Mouse (Mus musculus): ENCODE data around the gene Mfn2.
"Not testable (repeated sequence)": the region's sequence is repeated elsewhere in the genome, so short reads cannot be mapped to it uniquely, and the experiment has no call there.

Gene Mfn2

GRCm38 (mm10) chr4:147868450-147869031 is 36.0 kb downstream of the Mfn2 start, which contains the start of the genes Miip and Fv1:
Miip (minus strand) TSS chr4:147868816.
Fv1 (plus strand) TSS chr4:147868979.
- peak; percentile 92 to 94 for DNase-seq (ENCODE audit: low spot score in 2 of 2)

- DNase-seq (ENCODE audit: low spot score in 2 of 2) = no peak
Measured at GRCm38 (mm10) chr4:147867563-147868449, 36.7 kb downstream of the Mfn2 start.

DNA sequence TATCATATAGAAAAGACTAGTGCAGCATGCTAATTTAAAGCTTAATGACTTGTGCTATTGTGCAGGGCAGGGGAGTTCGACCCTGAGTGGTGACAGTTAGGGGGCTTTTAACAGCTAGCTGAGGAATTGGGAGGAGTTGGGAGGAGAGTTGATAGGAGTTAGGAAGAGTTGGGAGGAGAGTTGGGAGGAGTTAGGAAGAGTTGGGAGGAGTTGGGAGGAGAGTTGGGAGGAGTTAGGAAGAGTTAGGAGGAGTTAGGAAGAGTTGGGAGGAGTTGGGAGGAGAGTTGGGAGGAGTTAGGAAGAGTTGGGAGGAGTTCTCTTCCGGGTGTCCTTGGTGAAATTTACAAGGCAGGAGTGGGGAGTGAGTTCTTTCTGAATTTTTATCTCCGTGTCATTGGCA is 37.7 kb downstream of the Mfn2 start:
- not testable (repeated sequence) for DNase-seq (ENCODE audit: low spot score in 2 of 2)

- DNase-seq (ENCODE audit: low spot score in 2 of 2) = no peak
Measured at GRCm38 (mm10) chr4:147866056-147866455, 38.4 kb downstream of the Mfn2 start.

DNA sequence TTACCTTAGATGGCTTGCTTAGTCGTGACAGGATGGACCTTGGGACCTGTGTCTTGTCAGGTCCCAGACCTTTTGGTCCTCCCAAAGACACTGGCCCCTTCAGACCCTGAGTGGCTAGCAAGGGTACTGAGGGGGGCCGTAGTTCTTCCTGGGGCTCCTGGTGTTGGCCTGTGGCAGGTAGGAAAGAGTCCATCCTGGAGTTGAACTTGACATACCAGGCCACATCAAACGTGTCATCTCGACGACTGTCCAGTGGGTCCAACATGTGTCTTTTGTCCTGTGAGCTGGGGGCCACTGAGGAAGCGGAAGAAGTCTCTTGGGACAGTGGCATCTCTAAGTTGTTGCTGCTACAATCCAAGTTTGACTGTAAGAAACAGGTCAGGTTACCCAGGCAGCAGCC is 38.9 kb downstream of the Mfn2 start:
- DNase-seq (ENCODE audit: low spot score in 2 of 2) = no peak

- no peak for DNase-seq (ENCODE audit: low spot score in 2 of 2)
Measured at GRCm38 (mm10) chr4:147862051-147862450, 42.5 kb downstream of the Mfn2 start.

GRCm38 (mm10) chr4:147850776-147851175 is 53.7 kb downstream of the Mfn2 start:
- no peak for DNase-seq (ENCODE audit: low spot score in 2 of 2)

DNA sequence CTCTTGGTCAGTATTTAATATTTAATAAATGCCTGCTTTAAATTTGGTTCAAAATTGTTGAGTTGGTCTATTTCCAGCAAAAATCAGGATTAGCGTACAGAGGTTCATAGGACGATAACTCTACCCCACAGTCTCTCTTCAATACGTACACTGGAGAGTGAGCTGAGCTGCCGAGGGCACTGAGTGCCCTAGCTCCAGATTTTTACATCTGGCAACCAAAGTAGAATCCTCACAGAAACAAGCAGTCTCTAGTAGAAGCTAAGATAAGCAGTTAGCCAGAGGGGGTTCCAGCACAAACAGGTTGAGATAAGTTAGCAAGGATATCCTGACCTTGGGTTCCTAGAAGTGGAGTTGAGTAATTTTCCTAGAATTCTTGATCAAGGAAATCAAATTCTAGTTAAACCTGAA is 55.9 kb downstream of the Mfn2 start:
- DNase-seq (ENCODE audit: low spot score in 2 of 2) = no peak

GRCm38 (mm10) chr4:147847614-147848583 is 56.6 kb downstream of the Mfn2 start, which contains the start of gene Zfp933:
Zfp933 (minus strand) TSS chr4:147848366.
- peak in 1 of 2 experiments; percentile 34 for DNase-seq (ENCODE audit: low spot score in 2 of 2)

DNA sequence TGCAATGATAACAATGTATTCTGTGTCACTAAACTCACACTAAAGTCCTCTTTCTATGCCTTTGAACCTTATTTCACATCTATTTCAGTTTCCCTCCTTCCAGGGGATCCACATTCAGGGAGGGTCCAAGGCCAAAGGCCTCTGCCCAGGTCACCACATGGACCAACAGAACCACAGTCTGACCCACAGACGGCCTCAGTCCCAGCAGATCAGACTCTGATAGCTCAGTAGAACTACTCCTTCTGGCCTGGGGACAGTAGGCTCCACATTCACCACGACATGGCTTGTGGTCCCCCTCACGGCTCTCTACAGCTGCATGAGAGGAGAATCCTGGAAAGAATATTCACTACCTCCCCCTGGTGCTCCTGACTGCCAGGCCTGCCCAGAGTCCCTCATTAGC is 61.6 kb downstream of the Mfn2 start:
- DNase-seq (ENCODE audit: low spot score in 2 of 2) = no peak

DNA sequence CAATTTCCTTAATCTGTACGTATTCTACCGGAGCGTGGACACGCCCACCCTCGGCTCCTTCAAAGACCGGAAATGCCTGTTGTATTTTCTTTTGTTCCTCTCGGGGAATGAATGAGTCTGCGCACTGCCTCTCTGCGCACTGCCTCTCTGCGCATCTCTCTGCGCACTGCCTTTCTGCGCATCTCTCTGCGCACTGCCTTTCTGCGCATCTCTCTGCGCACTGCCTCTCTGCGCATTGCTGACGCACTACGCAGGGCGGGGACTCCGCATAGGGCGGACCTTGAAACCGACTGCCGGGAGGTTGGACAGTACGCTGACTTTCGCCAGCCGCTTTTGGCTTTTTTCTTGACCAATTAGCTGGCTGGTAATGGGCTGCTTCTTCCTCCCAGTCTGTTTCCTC is 65.2 kb downstream of the Mfn2 start:
- peak; percentile 47 to 83 for DNase-seq (ENCODE audit: low spot score in 2 of 2)

GRCm38 (mm10) chr4:147824389-147824788 is 80.1 kb downstream of the Mfn2 start:
- no peak for DNase-seq (ENCODE audit: low spot score in 2 of 2)

All from urinary bladder, postnatal 4 days (tissue).